Mouse (Mus musculus) B cell, adult 62 days (primary cell): ENCODE measurements around the gene Ttbk2. TPM values are rescaled to one million over a fixed set of nuclear protein-coding genes. Genes with fewer than 3 reads are reported as not detected.

Experiments used
- total RNA-seq: library from RNA; stranded (reverse); gene quantifications from 4 replicates; pipeline ENCODE4 v1.2.4, GENCODE M21; 2023

The Ttbk2 gene
- total RNA-seq, result 5.8 to 12.8 TPM (median 8.4 TPM) in 4 replicates

GRCm38 (mm10) chr2:120850424-120851082, at the start of gene Ttbk2:
Ttbk2 (minus strand) TSS chr2:120850604.

GRCm38 (mm10) chr2:120849449-120850423, 668 bp downstream of the Ttbk2 start, which contains the start of gene Cdan1:
Cdan1 (minus strand) TSS chr2:120850128.

Other genes starting within 250 kb of the Ttbk2 start
- gene Haus2, start 241.2 kb downstream of the Ttbk2 start, total RNA-seq, result 17.9 to 22.0 TPM (median 20.4 TPM) in 4 replicates
- gene Lrrc57, start 241.1 kb downstream of the Ttbk2 start, total RNA-seq, result 24.5 to 36.5 TPM (median 30.2 TPM) in 4 replicates
- gene Stard9, start 221.5 kb downstream of the Ttbk2 start, total RNA-seq, result 0.39 to 0.81 TPM (median 0.74 TPM) in 4 replicates
- gene Cdan1, start 476 bp downstream of the Ttbk2 start, total RNA-seq, result 34.4 to 43.8 TPM (median 36.6 TPM) in 4 replicates
- 65.5 to 69.8 TPM (median 68.6 TPM) in 4 replicates for gene Ubr1, start 120.1 kb upstream of the Ttbk2 start, total RNA-seq
- 16.7 to 30.8 TPM (median 24.9 TPM) in 4 replicates for gene Tmem62, start 126.4 kb upstream of the Ttbk2 start, total RNA-seq
- 75.5 to 85.5 TPM (median 83.6 TPM) in 4 replicates for gene Ccndbp1, start 157.8 kb upstream of the Ttbk2 start, total RNA-seq
- not detected in 4 replicates for gene Epb42, start 186.5 kb upstream of the Ttbk2 start, total RNA-seq
- gene Tgm5, start 235.2 kb upstream of the Ttbk2 start, total RNA-seq, result not detected in 4 replicates